Mouse (Mus musculus): ENCODE measurements around the gene Clk4. TPM values are rescaled to one million over a fixed set of nuclear protein-coding genes. Genes with fewer than 3 reads are reported as not detected.

Clk4 gene
- total and polyA plus RNA-seq, 3 experiments: 47.9 to 244 (median 61.0) TPM

DNA sequence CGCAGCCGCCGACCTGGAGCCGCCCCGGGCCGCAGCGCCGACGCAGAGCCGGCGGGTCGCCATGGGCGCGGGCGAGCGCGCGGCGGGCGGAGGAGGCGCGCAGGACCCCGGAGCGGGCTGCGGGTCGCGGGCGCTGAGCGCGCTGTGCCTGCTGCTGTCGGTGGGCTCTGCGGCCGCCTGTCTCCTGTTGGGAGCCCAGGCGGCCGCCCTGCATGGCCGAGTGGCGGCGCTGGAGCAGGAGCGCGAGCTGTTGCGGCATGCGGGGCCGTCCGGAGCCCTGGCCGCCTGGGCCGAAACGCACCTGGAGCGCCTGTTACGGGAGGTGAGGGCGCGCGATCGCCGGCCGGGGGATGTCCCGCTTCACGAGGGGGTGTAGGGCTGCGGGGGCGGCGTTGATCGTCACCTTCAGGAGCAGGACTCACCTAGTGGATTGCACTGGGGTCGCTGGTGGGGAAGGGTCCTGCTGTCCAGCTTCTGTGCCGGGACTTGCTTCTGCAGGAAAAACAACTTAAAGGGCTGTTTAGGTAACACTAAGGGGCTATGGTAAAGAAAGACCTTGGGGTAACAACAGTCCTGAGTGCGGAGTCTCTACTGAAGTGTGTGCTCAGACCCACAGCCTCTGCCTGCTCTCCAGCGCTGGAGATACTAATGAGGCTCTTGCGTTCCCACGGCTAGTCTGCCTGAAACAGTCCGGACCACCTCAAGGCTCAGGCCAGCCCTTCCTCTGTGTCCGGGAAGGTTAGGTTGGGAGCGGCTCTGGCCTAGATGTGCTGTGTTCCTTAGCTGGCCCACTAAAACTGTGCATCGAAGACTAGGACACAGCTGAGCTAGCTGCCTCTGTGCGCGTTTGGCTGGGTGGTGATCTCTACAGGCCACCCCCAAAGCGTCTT is 28.8 kb downstream of the Clk4 start:
- Histone ChIP-seq H3K79me2 (ENCODE audit: control insufficient read depth, insufficient read depth, low read length, poor library complexity) (no peaks in the 10 kb centered on the region), H3K36me3 (ENCODE audit: control insufficient read depth in 1 of 2, insufficient read depth in 2 of 2, low read length in 2 of 2) (no peaks in the 10 kb centered on the region), H3K9ac (ENCODE audit: control insufficient read depth, low read depth, low read length, poor library complexity, severe bottlenecking) (no peak overlapping the region), H3K9me3 (replicated peaks; ENCODE audit: insufficient read depth, low read length) (no peaks in the 10 kb centered on the region), H3K27ac (ENCODE audit: control insufficient read depth, low read depth, low read length) (no peak overlapping the region), H3K4me1 (ENCODE audit: control insufficient read depth in 1 of 2, insufficient read depth in 2 of 2, low read length in 2 of 2) (no peaks in the 10 kb centered on the region), H3K4me3 (ENCODE audit: control insufficient read depth in 1 of 2, insufficient read depth in 1 of 2, low read depth in 2 of 2, low read length in 2 of 2) (no peak overlapping the region), H3K27me3 (ENCODE audit: control insufficient read depth in 1 of 2, insufficient read depth in 2 of 2, low read length in 2 of 2) (no peaks in the 10 kb centered on the region)
- TF ChIP-seq CTCF (IDR thresholded peaks at IDR 0.05 in 2 of 3, conservative IDR thresholded peaks at IDR 0.05 in 1 of 3; ENCODE audit: control insufficient read depth in 1 of 3, insufficient read depth in 1 of 3, low read depth in 2 of 3, low read length in 3 of 3, poor library complexity in 1 of 3, severe bottlenecking in 1 of 3) (no peak), SIN3A (IDR thresholded peaks at IDR 0.05; ENCODE audit: low read length) (no peak), RCOR1 (IDR thresholded peaks at IDR 0.05; ENCODE audit: low read depth, low read length) (no peak), TAL1 (IDR thresholded peaks at IDR 0.05; ENCODE audit: low read length) (no peak)
- no peak for DNase-seq (ENCODE audit: low read depth, low spot score)

GRCm38 (mm10) chr11:51293956-51294530 is 32.5 kb downstream of the Clk4 start:
- H3K9ac ChIP-seq (ENCODE audit: control insufficient read depth, low read depth, low read length, poor library complexity, severe bottlenecking): no peak overlapping the region
- no peak overlapping the region for H3K4me3 ChIP-seq (ENCODE audit: control insufficient read depth in 1 of 2, insufficient read depth in 1 of 2, low read depth in 2 of 2, low read length in 2 of 2)
- H3K27me3 ChIP-seq (ENCODE audit: control insufficient read depth in 1 of 2, insufficient read depth in 2 of 2, low read length in 2 of 2): no peaks in the 10 kb centered on the region
- no peak for TF ChIP-seq MXI1 (IDR thresholded peaks at IDR 0.05; ENCODE audit: low read depth, low read length)
- no peak for DNase-seq (ENCODE audit: low read depth, low spot score)
- H3K9me3 ChIP-seq (replicated peaks; ENCODE audit: insufficient read depth, low read length): no peaks in the 10 kb centered on the region
- no peaks in the 10 kb centered on the region for H3K4me1 ChIP-seq (ENCODE audit: control insufficient read depth in 1 of 2, insufficient read depth in 2 of 2, low read length in 2 of 2)
- no peak overlapping the region for H3K27ac ChIP-seq (ENCODE audit: control insufficient read depth, low read depth, low read length)
- no peaks in the 10 kb centered on the region for H3K36me3 ChIP-seq (ENCODE audit: control insufficient read depth in 1 of 2, insufficient read depth in 2 of 2, low read length in 2 of 2)
- H3K79me2 ChIP-seq (ENCODE audit: control insufficient read depth, insufficient read depth, low read length, poor library complexity): no peaks in the 10 kb centered on the region

DNA sequence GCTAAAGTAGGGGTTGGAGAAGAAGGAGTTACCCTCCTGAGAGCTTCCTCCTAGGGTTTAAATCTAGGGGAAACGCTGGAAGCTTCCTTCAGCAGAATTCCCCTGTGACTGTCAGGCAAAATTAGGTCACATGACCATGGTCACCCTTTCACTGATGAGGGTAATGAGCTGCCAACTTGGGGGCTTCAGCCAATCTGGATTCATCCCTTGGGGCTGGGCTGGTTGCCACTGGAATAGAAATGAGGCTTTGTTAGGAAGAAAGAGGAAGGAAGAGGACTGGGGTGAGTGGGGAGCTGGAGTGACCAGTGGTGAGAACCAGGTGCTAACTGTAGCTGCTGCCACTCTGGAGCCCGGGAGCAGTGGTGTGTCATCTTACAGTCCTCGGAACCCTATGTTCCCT is 34.2 kb downstream of the Clk4 start:
- Histone ChIP-seq H3K9ac (ENCODE audit: control insufficient read depth, low read depth, low read length, poor library complexity, severe bottlenecking) (no peak overlapping the region), H3K36me3 (ENCODE audit: control insufficient read depth in 1 of 2, insufficient read depth in 2 of 2, low read length in 2 of 2) (no peaks in the 10 kb centered on the region), H3K9me3 (replicated peaks; ENCODE audit: insufficient read depth, low read length) (no peaks in the 10 kb centered on the region), H3K79me2 (ENCODE audit: control insufficient read depth, insufficient read depth, low read length, poor library complexity) (no peaks in the 10 kb centered on the region), H3K27me3 (ENCODE audit: control insufficient read depth in 1 of 2, insufficient read depth in 2 of 2, low read length in 2 of 2) (no peaks in the 10 kb centered on the region), H3K4me3 (ENCODE audit: control insufficient read depth in 1 of 2, insufficient read depth in 1 of 2, low read depth in 2 of 2, low read length in 2 of 2) (no peak overlapping the region), H3K27ac (ENCODE audit: control insufficient read depth, low read depth, low read length) (no peak overlapping the region), H3K4me1 (ENCODE audit: control insufficient read depth in 1 of 2, insufficient read depth in 2 of 2, low read length in 2 of 2) (no peaks in the 10 kb centered on the region)
- no peak for TF ChIP-seq CTCF (IDR thresholded peaks at IDR 0.05 in 2 of 3, conservative IDR thresholded peaks at IDR 0.05 in 1 of 3; ENCODE audit: control insufficient read depth in 1 of 3, insufficient read depth in 1 of 3, low read depth in 2 of 3, low read length in 3 of 3, poor library complexity in 1 of 3, severe bottlenecking in 1 of 3)
- TF ChIP-seq ELF1 (IDR thresholded peaks at IDR 0.05; ENCODE audit: low read depth, low read length): no peak
- no peak for TF ChIP-seq SMC3 (IDR thresholded peaks at IDR 0.05; ENCODE audit: low read depth, low read length)
- TF ChIP-seq ZC3H11A (IDR thresholded peaks at IDR 0.05; ENCODE audit: low read depth, low read length): no peak
- no peak for DNase-seq (ENCODE audit: low read depth, low spot score)

Data from MEL (cell line).